Comparison of ENCODE assay signal across 39 mouse cellular contexts in genomic region chr1:40124237-40124636, GRCm38 (mm10). TPM values are rescaled to one million over a fixed set of nuclear protein-coding genes. Genes with fewer than 3 reads are reported as not detected.
"Had no signal": no experiment of that assay in that cellular context is flagged by ENCODE, and none has a peak within 500 bp of the region (broad histone marks: within the 10 kb centered on the region; RNA-seq: fewer than 3 reads in every experiment).

No protein-coding gene starts in this region.

- H3K4me2 ChIP-seq: heart, embryonic 11.5 days; heart, embryonic 12.5 days; heart, embryonic 13.5 days; heart, embryonic 15.5 days; hindbrain, embryonic 12.5 days; hindbrain, embryonic 13.5 days; hindbrain, embryonic 14.5 days; hindbrain, embryonic 15.5 days; intestine, embryonic 15.5 days; kidney, embryonic 15.5 days had no signal

- H3K4me1 ChIP-seq: heart, embryonic 10.5 days; heart, embryonic 15.5 days; hindbrain, embryonic 10.5 days; hindbrain, embryonic 12.5 days; hindbrain, embryonic 13.5 days; hindbrain, embryonic 15.5 days; intestine, embryonic 15.5 days; kidney, embryonic 15.5 days had no signal

- H3K9me3 ChIP-seq: heart, embryonic 10.5 days; heart, embryonic 12.5 days; heart, embryonic 13.5 days; heart, embryonic 15.5 days; hindbrain, embryonic 10.5 days; hindbrain, embryonic 12.5 days; hindbrain, embryonic 13.5 days; hindbrain, embryonic 15.5 days; intestine, embryonic 15.5 days; kidney, embryonic 15.5 days had no signal

- H3K4me3 ChIP-seq: heart, adult 2 months; heart, embryonic 10.5 days; heart, embryonic 12.5 days; heart, embryonic 13.5 days; heart, embryonic 15.5 days; hindbrain, embryonic 10.5 days; hindbrain, embryonic 12.5 days; hindbrain, embryonic 13.5 days; hindbrain, embryonic 15.5 days; intestine, embryonic 15.5 days; kidney, embryonic 15.5 days; layer of hippocampus, adult 2 months; left cerebral cortex, adult 2 months had no signal

- H3K36me3 ChIP-seq: heart, embryonic 10.5 days; heart, embryonic 12.5 days; heart, embryonic 13.5 days; heart, embryonic 15.5 days; hindbrain, embryonic 10.5 days; hindbrain, embryonic 12.5 days; hindbrain, embryonic 13.5 days; hindbrain, embryonic 15.5 days; intestine, embryonic 15.5 days; kidney, embryonic 15.5 days had no signal

- H3K9ac ChIP-seq: heart, embryonic 12.5 days; heart, embryonic 13.5 days; heart, embryonic 15.5 days; hindbrain, embryonic 12.5 days; hindbrain, embryonic 13.5 days; hindbrain, embryonic 14.5 days; hindbrain, embryonic 15.5 days; intestine, embryonic 15.5 days; kidney, embryonic 15.5 days had no signal

- H3K27me3 ChIP-seq: heart, embryonic 12.5 days; heart, embryonic 13.5 days; heart, embryonic 15.5 days; hindbrain, embryonic 12.5 days; hindbrain, embryonic 13.5 days; hindbrain, embryonic 15.5 days; intestine, embryonic 15.5 days; kidney, embryonic 15.5 days had no signal

- ATAC-seq: hindbrain, embryonic 16.5 days; hindbrain, postnatal 0 days; inflammation-experienced regulatory T-cells, adult 6 months; intestine, embryonic 15.5 days; intestine, embryonic 16.5 days; intestine, postnatal 0 days had no signal

- H3K27ac ChIP-seq: heart, adult 2 months; heart, embryonic 10.5 days; heart, embryonic 13.5 days; heart, embryonic 15.5 days; hindbrain, embryonic 10.5 days; hindbrain, embryonic 12.5 days; hindbrain, embryonic 13.5 days; hindbrain, embryonic 14.5 days; hindbrain, embryonic 15.5 days; hindbrain, postnatal 0 days; intestine, embryonic 15.5 days; kidney, embryonic 15.5 days; layer of hippocampus, adult 2 months; left cerebral cortex, adult 2 months had no signal

- DNase-seq: heart, adult 2 months; heart, postnatal 10 days; heart, postnatal 14 days; heart, postnatal 36 days; heart, postnatal 4 days; kidney, adult 11 months; kidney, adult 18-20 months; kidney, adult 2 months; kidney, adult 8-10 months; kidney, adult 9 months; kidney, postnatal 14 days; kidney, postnatal 25 days; kidney, postnatal 36 days; kidney, postnatal 4 days; layer of hippocampus, adult 9-11 months; layer of hippocampus, postnatal 36 days had no signal

RNA-seq across cellular contexts. Expression of gene Il1r2, which starts 50.4 kb away (rescaled TPM):
- total RNA-seq: heart, adult 8-10 months; heart, postnatal 10 days; heart, postnatal 36 days; heart, postnatal 4 days; layer of hippocampus, adult 18-20 months; layer of hippocampus, adult 2 months; layer of hippocampus, postnatal 36 days; left cerebral cortex, adult 2 months had no signal
- polyA plus RNA-seq: hindbrain, embryonic 11.5 days; kidney, embryonic 14.5 days had no signal
